Mouse (Mus musculus) mesoderm, embryonic 11.5 days (tissue): ENCODE data around the gene Ift22.
A peak's percentile ranks its signal among the peaks of the same experiment; 100 is the strongest.

Experiments used
- DNase-seq: peaks from one replicate; pipeline ENCODE4 v3.0.0-alpha.2; 2012; ENCODE audit warnings: low read depth, low spot score

Gene Ift22

GRCm38 (mm10) chr5:136907991-136908857 lies at the start of gene Ift22:
Ift22 (plus strand) TSS chr5:136908150.
- DNase-seq = peak; percentile 93

DNA sequence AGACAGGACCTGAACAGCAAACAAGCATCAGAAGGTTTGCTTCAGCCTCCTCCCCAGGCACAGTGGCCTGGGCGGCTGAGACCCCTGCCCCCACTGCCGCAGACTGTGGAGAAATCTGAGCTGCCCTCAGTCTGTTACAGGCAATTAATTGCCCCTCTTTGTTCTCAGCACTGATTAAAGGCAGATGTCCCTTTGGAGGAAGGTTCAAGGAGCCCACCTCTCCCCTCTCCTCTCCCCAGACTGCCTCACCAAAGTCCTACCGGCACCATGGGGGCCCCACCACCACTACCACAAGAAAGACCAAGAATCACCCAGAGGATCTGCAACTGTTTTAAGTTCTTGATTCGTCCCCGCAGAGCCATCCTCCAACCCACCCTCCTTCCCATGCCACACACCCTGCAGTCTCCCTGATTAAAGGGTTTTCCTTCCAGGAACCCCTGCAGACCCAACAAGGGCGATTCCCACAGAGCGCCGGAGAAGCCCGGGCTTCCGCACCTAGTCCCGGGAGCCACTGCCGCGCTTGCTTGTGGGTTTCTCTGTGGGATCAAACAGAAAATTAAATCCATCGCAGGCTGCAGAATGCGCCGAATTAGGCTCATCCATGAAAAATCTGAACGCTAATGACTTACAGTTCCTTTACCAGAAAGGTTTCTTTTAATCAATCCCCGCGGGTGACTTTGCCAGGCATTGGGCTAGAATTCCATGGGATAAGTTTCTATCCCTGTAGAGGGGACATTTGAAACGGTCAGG lies 46.6 kb upstream of the Ift22 start:
- peak; percentile 79 for DNase-seq

GRCm38 (mm10) chr5:136862806-136863205 lies 45.1 kb upstream of the Ift22 start:
- DNase-seq = no peak

- DNase-seq = no peak
Observed at GRCm38 (mm10) chr5:136863276-136863675, 44.7 kb upstream of the Ift22 start.

GRCm38 (mm10) chr5:136863961-136864674 lies 43.8 kb upstream of the Ift22 start:
- peak; percentile 91 for DNase-seq

DNA sequence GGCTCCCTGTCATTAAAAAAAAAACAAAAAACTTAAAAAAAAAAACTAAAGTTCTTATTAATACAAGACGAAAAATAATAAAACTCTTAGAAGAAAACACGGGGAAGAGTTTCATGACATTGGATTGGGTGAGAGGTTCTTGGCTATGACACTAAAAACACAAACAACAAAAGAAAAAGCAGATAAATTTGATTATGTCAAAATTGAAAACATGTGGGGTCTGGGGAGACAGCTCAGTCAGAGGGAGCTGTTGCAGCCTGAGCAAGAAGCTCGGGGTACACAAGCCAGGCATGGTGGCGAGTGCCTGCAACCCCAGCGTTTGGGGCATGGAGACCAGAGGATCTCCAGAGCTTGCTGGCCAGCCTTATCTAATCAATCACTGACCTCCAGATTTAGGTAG lies 40.2 kb upstream of the Ift22 start:
- no peak for DNase-seq

GRCm38 (mm10) chr5:136869451-136870114 lies 38.4 kb upstream of the Ift22 start:
- DNase-seq = no peak

DNA sequence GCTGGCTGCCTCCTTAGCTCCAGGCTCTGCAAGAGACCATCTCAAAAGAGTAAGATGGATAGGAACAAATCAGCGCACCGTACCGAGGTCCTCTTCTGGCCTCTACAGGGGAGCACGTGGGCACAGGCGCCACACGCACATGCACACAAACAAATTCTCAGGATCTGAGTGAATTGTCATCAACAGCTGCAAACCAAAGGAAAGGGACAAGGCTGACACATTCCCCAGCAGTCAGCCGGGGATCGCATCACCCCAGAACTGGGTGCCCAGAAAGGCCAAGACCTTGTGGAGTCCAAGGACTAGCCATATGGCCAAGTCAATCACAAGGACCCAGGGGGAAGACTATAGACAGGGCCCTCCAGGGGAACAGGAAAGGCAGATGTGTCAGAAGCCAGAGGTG lies 35.5 kb upstream of the Ift22 start:
- DNase-seq = no peak

DNA sequence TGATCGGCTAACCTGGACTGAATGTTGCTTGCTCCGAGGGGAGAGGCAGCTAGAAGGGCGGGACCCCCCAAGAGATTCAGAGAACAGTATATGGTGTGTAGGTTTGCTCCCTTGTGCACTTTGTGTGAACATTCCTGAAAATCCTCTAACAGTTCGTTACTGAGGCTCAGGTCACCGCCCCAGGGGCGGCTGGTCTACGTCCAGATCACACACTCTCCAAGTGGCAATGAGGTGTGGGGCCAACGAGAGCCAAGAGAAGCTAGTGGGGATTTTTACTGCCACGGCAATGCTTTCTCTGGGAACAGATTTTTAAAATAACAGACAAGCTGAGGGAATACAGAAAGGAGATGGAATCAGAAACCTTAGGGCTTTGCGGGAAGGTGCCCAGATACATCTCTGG lies 33.7 kb upstream of the Ift22 start:
- DNase-seq = no peak

GRCm38 (mm10) chr5:136880101-136880500 lies 27.8 kb upstream of the Ift22 start:
- no peak for DNase-seq

GRCm38 (mm10) chr5:136881380-136882009 lies 26.5 kb upstream of the Ift22 start:
- peak; percentile 92 for DNase-seq

DNA sequence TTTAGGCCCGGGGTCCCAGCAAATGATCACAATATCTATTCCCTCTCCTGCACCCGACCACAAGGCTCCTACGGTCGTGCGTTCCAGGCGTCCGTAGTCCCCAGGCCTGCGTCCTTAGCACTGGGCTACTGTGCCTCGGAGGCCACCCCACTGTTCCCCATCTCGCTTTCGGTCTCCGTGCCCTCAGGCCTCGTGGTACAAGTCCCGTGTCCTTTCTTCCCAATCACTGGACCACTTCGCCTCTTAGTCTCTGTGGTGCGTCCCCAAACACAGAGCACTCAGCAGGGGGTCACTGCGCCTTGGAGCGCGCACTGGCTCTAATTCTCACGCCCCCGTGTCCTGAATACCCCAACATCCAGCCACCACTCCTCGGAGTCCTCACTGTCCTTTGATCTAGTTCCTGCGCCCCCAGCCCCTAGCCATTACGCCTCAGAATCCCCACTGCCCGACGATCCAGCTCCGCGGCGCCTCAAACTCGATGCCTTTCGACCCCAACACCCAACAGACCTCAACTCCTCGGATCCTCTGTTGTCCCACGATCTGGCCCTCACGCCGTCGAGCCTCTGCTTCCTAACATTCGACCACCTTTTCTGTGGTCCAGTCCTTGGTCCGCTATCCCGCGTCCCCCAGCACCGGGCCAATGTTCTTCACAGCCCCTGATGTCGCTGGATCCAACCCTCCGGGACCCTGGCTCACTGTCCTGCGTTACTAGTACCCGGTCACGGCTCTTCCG lies 25.7 kb upstream of the Ift22 start:
- no peak for DNase-seq

- DNase-seq = no peak
Observed at GRCm38 (mm10) chr5:136882788-136883439, 25.0 kb upstream of the Ift22 start, which contains the start of gene Col26a1. Col26a1 (minus strand) TSS chr5:136883209.

DNA sequence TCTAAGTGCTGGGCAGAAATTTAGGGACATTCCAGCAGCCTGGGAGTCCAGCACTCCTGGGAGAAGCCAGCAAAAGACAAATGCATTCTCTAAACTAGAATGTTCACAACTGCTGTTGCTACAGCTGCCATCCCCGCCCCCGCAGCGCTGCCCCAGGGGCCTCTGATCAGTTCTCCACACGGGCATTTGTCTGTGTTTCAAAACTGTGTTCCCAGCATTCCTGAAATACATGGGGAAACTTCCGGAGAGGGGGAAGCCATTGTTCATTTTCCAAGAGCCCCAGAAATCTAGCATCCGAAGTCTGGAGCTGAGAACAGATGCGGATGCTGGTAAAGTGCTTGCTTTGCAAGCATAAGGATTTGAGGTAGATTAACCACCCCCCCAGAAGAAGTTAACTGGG lies 21.0 kb upstream of the Ift22 start:
- peak; percentile 68 for DNase-seq

GRCm38 (mm10) chr5:136888539-136889355 lies 19.2 kb upstream of the Ift22 start:
- DNase-seq = peak; percentile 67

DNA sequence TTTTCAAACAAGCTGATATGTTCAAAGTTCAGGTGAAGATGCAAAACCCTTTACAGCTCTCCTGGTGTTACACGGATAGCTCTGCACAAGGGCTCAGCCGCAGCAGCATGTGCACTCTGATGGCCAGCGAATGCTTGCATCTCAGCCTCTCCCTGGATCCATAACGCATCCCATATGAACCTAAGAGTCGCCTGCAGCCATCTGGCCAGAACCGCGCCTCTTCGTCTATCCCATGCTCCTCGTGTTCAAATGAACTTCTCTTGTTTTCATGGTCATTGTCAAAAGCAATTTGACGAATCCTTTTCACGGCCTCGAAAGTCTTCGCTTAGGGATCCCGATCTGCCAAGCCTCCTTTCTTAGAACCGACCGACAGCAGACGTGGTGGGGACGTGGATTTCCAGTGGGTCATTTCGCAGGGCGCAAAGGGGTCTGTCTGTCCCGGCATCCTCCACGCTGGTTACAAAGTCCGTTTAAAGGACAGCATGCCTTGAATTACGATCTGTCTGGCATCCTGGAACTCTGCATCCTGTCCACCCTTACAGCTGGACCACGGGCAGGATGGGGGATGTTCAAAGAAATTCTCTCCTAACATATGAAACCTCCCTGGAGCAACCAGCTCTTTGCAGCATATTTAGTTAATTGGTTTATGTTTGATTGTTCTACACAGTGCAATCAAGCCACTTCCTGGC lies 13.0 kb upstream of the Ift22 start:
- peak; percentile 23 for DNase-seq

DNA sequence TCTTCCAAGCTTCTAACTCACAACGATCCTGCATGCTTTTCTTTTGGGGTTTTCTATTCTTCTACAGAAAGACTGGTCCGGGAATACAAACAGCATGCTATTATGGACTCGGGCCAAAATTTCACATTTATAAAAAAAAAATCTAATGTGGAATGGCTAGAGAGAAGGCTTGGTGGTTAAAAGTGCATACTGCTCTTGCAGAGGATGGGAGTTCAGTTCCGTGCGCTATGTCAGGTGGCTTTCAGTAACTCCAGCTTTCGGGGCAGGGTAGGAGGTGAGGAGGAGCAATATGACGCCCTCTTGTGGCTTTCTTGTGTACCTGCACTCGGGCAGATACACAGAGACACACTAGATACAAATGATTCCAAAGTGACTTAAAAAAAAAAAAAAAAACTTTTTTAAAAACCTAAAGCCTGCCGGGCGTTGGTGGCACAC lies 12.4 kb upstream of the Ift22 start:
- DNase-seq = peak; percentile 21

DNA sequence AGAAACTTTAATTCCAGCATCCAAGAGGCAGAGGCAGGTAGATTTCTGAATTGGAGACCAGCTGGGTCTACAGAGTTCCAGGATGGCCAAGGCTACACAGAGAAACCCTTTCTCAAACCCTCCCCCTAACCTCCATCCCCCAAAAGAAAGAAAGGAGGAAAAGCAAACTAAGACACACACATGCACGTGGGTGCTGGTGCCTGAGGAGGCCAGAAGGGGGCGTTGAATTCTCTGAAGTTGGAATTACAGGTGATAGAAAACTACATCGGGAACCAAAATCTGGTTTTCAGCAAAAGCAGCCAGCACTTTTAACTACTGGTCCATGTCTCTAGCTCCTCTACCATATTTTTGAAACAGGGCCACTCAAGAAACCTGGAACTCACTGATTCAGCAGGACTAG lies 3.3 kb upstream of the Ift22 start:
- DNase-seq = no peak
